Mouse (Mus musculus): ENCODE measurements around the gene Dusp13.

DNA sequence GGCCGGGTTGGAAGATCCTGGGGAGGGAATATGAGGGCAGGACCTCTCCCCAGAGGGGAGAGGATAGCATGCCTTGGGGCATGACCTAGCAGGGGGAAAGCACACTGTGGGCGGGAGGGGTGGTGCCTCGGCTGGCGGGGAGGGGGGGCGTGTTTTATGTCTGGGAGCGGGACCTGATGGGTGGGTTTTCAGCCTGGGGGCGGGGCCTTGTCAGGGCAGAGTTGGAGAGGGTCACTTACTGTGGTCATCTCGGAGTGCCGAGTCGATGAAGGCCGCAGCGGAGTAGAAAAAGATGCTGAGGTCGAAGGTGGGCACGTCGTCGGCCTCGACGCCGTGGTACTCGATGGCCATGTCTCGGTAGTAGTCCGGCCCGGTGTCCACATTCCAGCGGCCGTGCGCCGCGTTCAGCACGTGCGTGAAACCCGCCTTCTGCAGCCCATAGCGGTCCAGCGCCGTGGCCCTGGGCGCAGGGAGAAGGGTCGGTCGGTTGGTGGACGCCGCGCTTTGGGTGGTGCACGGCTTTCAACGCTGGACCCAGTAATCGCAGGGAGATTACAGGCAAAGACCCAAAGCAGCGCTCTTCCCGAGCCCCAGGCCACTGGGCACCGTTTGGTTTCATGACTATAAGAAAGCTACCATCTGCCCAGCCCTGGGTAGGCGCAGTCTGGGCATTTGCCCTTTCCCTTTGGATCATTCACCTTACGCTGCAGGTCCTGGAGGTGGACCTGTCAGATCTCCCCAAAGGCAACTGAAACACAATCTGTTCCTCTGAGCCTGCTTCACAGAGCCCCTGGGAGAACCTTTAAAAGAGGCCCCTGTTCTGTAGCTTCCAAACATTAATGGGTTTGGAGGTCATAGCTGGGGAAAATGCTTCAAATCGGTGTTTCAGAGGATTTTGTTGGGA, 64.4 kb downstream of the Dusp13 start:
- TF ChIP-seq CTCF (conservative IDR thresholded peaks at IDR 0.05; ENCODE audit: low read length) (no peak), POU5F1 (IDR thresholded peaks at IDR 0.05; ENCODE audit: borderline replicate concordance, low read length) (no peak)
